Mouse (Mus musculus): ENCODE measurements at regions not wholly inside any gene's neighbourhood (a gene's known extent, or its start where the extent isn't known, plus 50 kb on each side); places are given as distances from the start of the nearest gene placed in this dataset.

GRCm38 (mm10) chr1:23491041-23491440, 93.5 kb upstream of the Ogfrl1 start:
- H3K4me2 ChIP-seq (ENCODE audit: low read depth, severe bottlenecking), result no peak overlapping the region
- ATAC-seq (ENCODE audit: insufficient number of reproducible peaks, low FRiP score, low TSS enrichment, low read depth), result no peak

GRCm38 (mm10) chr1:23492981-23493380, 95.4 kb upstream of the Ogfrl1 start:
- H3K36me3 ChIP-seq (ENCODE audit: control insufficient read depth, insufficient read depth, low read length), result no peaks in the 10 kb centered on the region
- no peak for DNase-seq (ENCODE audit: low spot score)
- H3K4me2 ChIP-seq (ENCODE audit: low read depth, severe bottlenecking), result no peak overlapping the region

More at GRCm38 (mm10) chr1:23491041-23491440, 93.5 kb upstream of the Ogfrl1 start:
- H3K27me3 ChIP-seq (ENCODE audit: control insufficient read depth, insufficient read depth, low read length), result no peaks in the 10 kb centered on the region
- H3K9me3 ChIP-seq (ENCODE audit: control insufficient read depth, low read length), result no peaks in the 10 kb centered on the region
- H3K36me3 ChIP-seq (ENCODE audit: control insufficient read depth, insufficient read depth, low read length), result no peaks in the 10 kb centered on the region
- no peak overlapping the region for H3K27ac ChIP-seq (replicated peaks; ENCODE audit: low read depth, low read length)
- DNase-seq (ENCODE audit: low spot score), result no peak
- H3K4me3 ChIP-seq (ENCODE audit: low read depth, low read length), result no peak overlapping the region
- no peak overlapping the region for H3K9ac ChIP-seq (ENCODE audit: low read length)
- WGBS, result 88% methylated on average over 6 of the region's 6 CpGs
- H3K4me1 ChIP-seq (ENCODE audit: control insufficient read depth, insufficient read depth, low read length), result no peaks in the 10 kb centered on the region

GRCm38 (mm10) chr1:23495412-23495811, 97.8 kb upstream of the Ogfrl1 start:
- DNase-seq (ENCODE audit: low spot score) (no peak), ATAC-seq (ENCODE audit: insufficient number of reproducible peaks, low FRiP score, low TSS enrichment, low read depth) (no peak)
- H3K9ac ChIP-seq (ENCODE audit: low read length), result no peak overlapping the region
- no peaks in the 10 kb centered on the region for H3K36me3 ChIP-seq (ENCODE audit: control insufficient read depth, insufficient read depth, low read length)
- no peak overlapping the region for H3K4me2 ChIP-seq (ENCODE audit: low read depth, severe bottlenecking)
- no peak overlapping the region for H3K27ac ChIP-seq (replicated peaks; ENCODE audit: low read depth, low read length)
- no peaks in the 10 kb centered on the region for H3K27me3 ChIP-seq (ENCODE audit: control insufficient read depth, insufficient read depth, low read length)
- H3K4me3 ChIP-seq (ENCODE audit: low read depth, low read length), result no peak overlapping the region
- no peaks in the 10 kb centered on the region for H3K9me3 ChIP-seq (ENCODE audit: control insufficient read depth, low read length)
- H3K4me1 ChIP-seq (ENCODE audit: control insufficient read depth, insufficient read depth, low read length), result no peaks in the 10 kb centered on the region
- 61% methylated on average over 4 of the region's 4 CpGs for WGBS

More at GRCm38 (mm10) chr1:23492981-23493380, 95.4 kb upstream of the Ogfrl1 start:
- Histone ChIP-seq H3K27ac (replicated peaks; ENCODE audit: low read depth, low read length) (no peak overlapping the region), H3K27me3 (ENCODE audit: control insufficient read depth, insufficient read depth, low read length) (no peaks in the 10 kb centered on the region), H3K4me3 (ENCODE audit: low read depth, low read length) (no peak overlapping the region), H3K9me3 (ENCODE audit: control insufficient read depth, low read length) (no peaks in the 10 kb centered on the region), H3K4me1 (ENCODE audit: control insufficient read depth, insufficient read depth, low read length) (no peaks in the 10 kb centered on the region), H3K9ac (ENCODE audit: low read length) (no peak overlapping the region)
- ATAC-seq (ENCODE audit: insufficient number of reproducible peaks, low FRiP score, low TSS enrichment, low read depth), result no peak

- no peak for DNase-seq (ENCODE audit: low spot score)
- Histone ChIP-seq H3K27me3 (ENCODE audit: control insufficient read depth, insufficient read depth, low read length) (no peaks in the 10 kb centered on the region), H3K9ac (ENCODE audit: low read length) (no peak overlapping the region), H3K4me1 (ENCODE audit: control insufficient read depth, insufficient read depth, low read length) (no peaks in the 10 kb centered on the region), H3K27ac (replicated peaks; ENCODE audit: low read depth, low read length) (no peak overlapping the region), H3K4me2 (ENCODE audit: low read depth, severe bottlenecking) (no peak overlapping the region), H3K4me3 (ENCODE audit: low read depth, low read length) (no peak overlapping the region), H3K9me3 (ENCODE audit: control insufficient read depth, low read length) (no peaks in the 10 kb centered on the region), H3K36me3 (ENCODE audit: control insufficient read depth, insufficient read depth, low read length) (no peaks in the 10 kb centered on the region)
- 14% methylated on average over 2 of the region's 2 CpGs for WGBS
- ATAC-seq (ENCODE audit: insufficient number of reproducible peaks, low FRiP score, low TSS enrichment, low read depth), result no peak
Observed at GRCm38 (mm10) chr1:23520113-23520512, 122.5 kb upstream of the Ogfrl1 start.

- no peaks in the 10 kb centered on the region for H3K4me1 ChIP-seq (ENCODE audit: control insufficient read depth, insufficient read depth, low read length)
- H3K4me2 ChIP-seq (ENCODE audit: low read depth, severe bottlenecking), result no peak overlapping the region
- H3K36me3 ChIP-seq (ENCODE audit: control insufficient read depth, insufficient read depth, low read length), result no peaks in the 10 kb centered on the region
- DNase-seq (ENCODE audit: low spot score) (no peak), ATAC-seq (ENCODE audit: insufficient number of reproducible peaks, low FRiP score, low TSS enrichment, low read depth) (no peak)
- H3K9ac ChIP-seq (ENCODE audit: low read length), result no peak overlapping the region
- no peaks in the 10 kb centered on the region for H3K9me3 ChIP-seq (ENCODE audit: control insufficient read depth, low read length)
- no peak overlapping the region for H3K27ac ChIP-seq (replicated peaks; ENCODE audit: low read depth, low read length)
- no peaks in the 10 kb centered on the region for H3K27me3 ChIP-seq (ENCODE audit: control insufficient read depth, insufficient read depth, low read length)
- H3K4me3 ChIP-seq (ENCODE audit: low read depth, low read length), result no peak overlapping the region
- WGBS, result 73% methylated on average over 3 of the region's 3 CpGs
Observed at GRCm38 (mm10) chr1:23532659-23533058, 135.1 kb upstream of the Ogfrl1 start.

- no peak overlapping the region for H3K27ac ChIP-seq (replicated peaks; ENCODE audit: low read depth, low read length)
- H3K36me3 ChIP-seq (ENCODE audit: control insufficient read depth, insufficient read depth, low read length), result no peaks in the 10 kb centered on the region
- H3K4me3 ChIP-seq (ENCODE audit: low read depth, low read length), result no peak overlapping the region
- WGBS, result 78% methylated on average over 10 of the region's 10 CpGs
- no peak overlapping the region for H3K4me2 ChIP-seq (ENCODE audit: low read depth, severe bottlenecking)
- no peaks in the 10 kb centered on the region for H3K27me3 ChIP-seq (ENCODE audit: control insufficient read depth, insufficient read depth, low read length)
- no peaks in the 10 kb centered on the region for H3K4me1 ChIP-seq (ENCODE audit: control insufficient read depth, insufficient read depth, low read length)
- DNase-seq (ENCODE audit: low spot score), result no peak
- no peak for ATAC-seq (ENCODE audit: insufficient number of reproducible peaks, low FRiP score, low TSS enrichment, low read depth)
- no peaks in the 10 kb centered on the region for H3K9me3 ChIP-seq (ENCODE audit: control insufficient read depth, low read length)
- H3K9ac ChIP-seq (ENCODE audit: low read length), result no peak overlapping the region
Observed at GRCm38 (mm10) chr1:23536621-23537020, 139.0 kb upstream of the Ogfrl1 start.

GRCm38 (mm10) chr1:23538419-23538818, 140.8 kb upstream of the Ogfrl1 start:
- 41% methylated on average over 6 of the region's 6 CpGs for WGBS
- Histone ChIP-seq H3K27ac (replicated peaks; ENCODE audit: low read depth, low read length) (no peak overlapping the region), H3K4me2 (ENCODE audit: low read depth, severe bottlenecking) (no peak overlapping the region), H3K36me3 (ENCODE audit: control insufficient read depth, insufficient read depth, low read length) (no peaks in the 10 kb centered on the region), H3K4me1 (ENCODE audit: control insufficient read depth, insufficient read depth, low read length) (no peaks in the 10 kb centered on the region), H3K9ac (ENCODE audit: low read length) (no peak overlapping the region), H3K9me3 (ENCODE audit: control insufficient read depth, low read length) (no peaks in the 10 kb centered on the region), H3K27me3 (ENCODE audit: control insufficient read depth, insufficient read depth, low read length) (no peaks in the 10 kb centered on the region), H3K4me3 (ENCODE audit: low read depth, low read length) (no peak overlapping the region)
- no peak for ATAC-seq (ENCODE audit: insufficient number of reproducible peaks, low FRiP score, low TSS enrichment, low read depth)
- no peak for DNase-seq (ENCODE audit: low spot score)

GRCm38 (mm10) chr1:23540594-23540993, 143.0 kb upstream of the Ogfrl1 start:
- no peak for ATAC-seq (ENCODE audit: insufficient number of reproducible peaks, low FRiP score, low TSS enrichment, low read depth)
- 84% methylated on average over 7 of the region's 7 CpGs for WGBS
- H3K4me2 ChIP-seq (ENCODE audit: low read depth, severe bottlenecking), result no peak overlapping the region

GRCm38 (mm10) chr1:23555794-23556193, 158.2 kb upstream of the Ogfrl1 start:
- ATAC-seq (ENCODE audit: insufficient number of reproducible peaks, low FRiP score, low TSS enrichment, low read depth) (no peak), DNase-seq (ENCODE audit: low spot score) (no peak)
- Histone ChIP-seq H3K27me3 (ENCODE audit: control insufficient read depth, insufficient read depth, low read length) (no peaks in the 10 kb centered on the region), H3K4me2 (ENCODE audit: low read depth, severe bottlenecking) (no peak overlapping the region), H3K4me1 (ENCODE audit: control insufficient read depth, insufficient read depth, low read length) (no peaks in the 10 kb centered on the region), H3K9me3 (ENCODE audit: control insufficient read depth, low read length) (no peaks in the 10 kb centered on the region), H3K36me3 (ENCODE audit: control insufficient read depth, insufficient read depth, low read length) (no peaks in the 10 kb centered on the region), H3K4me3 (ENCODE audit: low read depth, low read length) (no peak overlapping the region), H3K9ac (ENCODE audit: low read length) (no peak overlapping the region), H3K27ac (replicated peaks; ENCODE audit: low read depth, low read length) (no peak overlapping the region)
- WGBS, result 86% methylated on average over 3 of the region's 3 CpGs

More at GRCm38 (mm10) chr1:23540594-23540993, 143.0 kb upstream of the Ogfrl1 start:
- no peak overlapping the region for H3K27ac ChIP-seq (replicated peaks; ENCODE audit: low read depth, low read length)
- no peaks in the 10 kb centered on the region for H3K27me3 ChIP-seq (ENCODE audit: control insufficient read depth, insufficient read depth, low read length)
- no peak overlapping the region for H3K9ac ChIP-seq (ENCODE audit: low read length)
- no peaks in the 10 kb centered on the region for H3K9me3 ChIP-seq (ENCODE audit: control insufficient read depth, low read length)
- DNase-seq (ENCODE audit: low spot score), result no peak
- H3K4me1 ChIP-seq (ENCODE audit: control insufficient read depth, insufficient read depth, low read length), result no peaks in the 10 kb centered on the region
- H3K4me3 ChIP-seq (ENCODE audit: low read depth, low read length), result no peak overlapping the region
- H3K36me3 ChIP-seq (ENCODE audit: control insufficient read depth, insufficient read depth, low read length), result no peaks in the 10 kb centered on the region

Data from limb, embryonic 11.5 days (tissue).